Mouse (Mus musculus): ENCODE data around the gene Akr1cl. TPM values are rescaled to one million over a fixed set of nuclear protein-coding genes. Genes with fewer than 3 reads are reported as not detected.

Akr1cl gene
- polyA plus RNA-seq, 1 experiment = not detected

GRCm38 (mm10) chr1:65010153-65010552 lies 22.4 kb downstream of the Akr1cl start:
- Histone ChIP-seq H3K4me1 (ENCODE audit: control insufficient read depth, insufficient read depth, low read length) (no peaks in the 10 kb centered on the region), H3K4me3 (ENCODE audit: insufficient read depth, low read length) (no peak overlapping the region), H3K27ac (ENCODE audit: insufficient read depth, low read length) (no peak overlapping the region)
- TF ChIP-seq CTCF (IDR thresholded peaks at IDR 0.05; ENCODE audit: extremely low read depth, insufficient read depth, low read length) (peak; percentile 99), POLR2A (IDR thresholded peaks at IDR 0.05; ENCODE audit: extremely low read depth, insufficient read depth, low read length) (no peak)

- Histone ChIP-seq H3K27ac (ENCODE audit: insufficient read depth, low read length) (no peak overlapping the region), H3K4me1 (ENCODE audit: control insufficient read depth, insufficient read depth, low read length) (no peaks in the 10 kb centered on the region; the same call in 1 of the 2 replicates), H3K4me3 (ENCODE audit: insufficient read depth, low read length) (no peak overlapping the region)
- TF ChIP-seq CTCF (IDR thresholded peaks at IDR 0.05; ENCODE audit: extremely low read depth, insufficient read depth, low read length) = no peak
- TF ChIP-seq POLR2A (IDR thresholded peaks at IDR 0.05; ENCODE audit: extremely low read depth, insufficient read depth, low read length) = no peak
Observed at GRCm38 (mm10) chr1:65005575-65005974, 27.0 kb downstream of the Akr1cl start.

GRCm38 (mm10) chr1:65004526-65004925 lies 28.0 kb downstream of the Akr1cl start:
- H3K27ac ChIP-seq (ENCODE audit: insufficient read depth, low read length) = no peak overlapping the region
- no peak overlapping the region for H3K4me3 ChIP-seq (ENCODE audit: insufficient read depth, low read length)
- TF ChIP-seq CTCF (IDR thresholded peaks at IDR 0.05; ENCODE audit: extremely low read depth, insufficient read depth, low read length) (no peak), POLR2A (IDR thresholded peaks at IDR 0.05; ENCODE audit: extremely low read depth, insufficient read depth, low read length) (no peak)
- no peaks in the 10 kb centered on the region; the same call in 1 of the 2 replicates for H3K4me1 ChIP-seq (ENCODE audit: control insufficient read depth, insufficient read depth, low read length)

GRCm38 (mm10) chr1:64993206-64993605 lies 39.4 kb downstream of the Akr1cl start:
- no peak overlapping the region for H3K27ac ChIP-seq (ENCODE audit: insufficient read depth, low read length)
- H3K4me1 ChIP-seq (ENCODE audit: control insufficient read depth, insufficient read depth, low read length) = no peaks in the 10 kb centered on the region
- H3K4me3 ChIP-seq (ENCODE audit: insufficient read depth, low read length) = no peak overlapping the region
- TF ChIP-seq CTCF (IDR thresholded peaks at IDR 0.05; ENCODE audit: extremely low read depth, insufficient read depth, low read length) (no peak), POLR2A (IDR thresholded peaks at IDR 0.05; ENCODE audit: extremely low read depth, insufficient read depth, low read length) (no peak)

- Histone ChIP-seq H3K4me1 (ENCODE audit: control insufficient read depth, insufficient read depth, low read length) (no peaks in the 10 kb centered on the region), H3K4me3 (ENCODE audit: insufficient read depth, low read length) (no peak overlapping the region), H3K27ac (ENCODE audit: insufficient read depth, low read length) (no peak overlapping the region)
- TF ChIP-seq POLR2A (IDR thresholded peaks at IDR 0.05; ENCODE audit: extremely low read depth, insufficient read depth, low read length) (no peak), CTCF (IDR thresholded peaks at IDR 0.05; ENCODE audit: extremely low read depth, insufficient read depth, low read length) (no peak)
Observed at GRCm38 (mm10) chr1:64988176-64988575, 44.4 kb downstream of the Akr1cl start.

- peak; percentile 78 for TF ChIP-seq CTCF (IDR thresholded peaks at IDR 0.05; ENCODE audit: extremely low read depth, insufficient read depth, low read length)
- no peak for TF ChIP-seq POLR2A (IDR thresholded peaks at IDR 0.05; ENCODE audit: extremely low read depth, insufficient read depth, low read length)
- H3K27ac ChIP-seq (ENCODE audit: insufficient read depth, low read length) = no peak overlapping the region
- no peak overlapping the region for H3K4me3 ChIP-seq (ENCODE audit: insufficient read depth, low read length)
- no peaks in the 10 kb centered on the region for H3K4me1 ChIP-seq (ENCODE audit: control insufficient read depth, insufficient read depth, low read length)
Observed at GRCm38 (mm10) chr1:64986120-64986519, 46.4 kb downstream of the Akr1cl start.

- no peak overlapping the region for H3K27ac ChIP-seq (ENCODE audit: insufficient read depth, low read length)
- TF ChIP-seq POLR2A (IDR thresholded peaks at IDR 0.05; ENCODE audit: extremely low read depth, insufficient read depth, low read length) = no peak
- TF ChIP-seq CTCF (IDR thresholded peaks at IDR 0.05; ENCODE audit: extremely low read depth, insufficient read depth, low read length) = no peak
- peaks cover 3% of the 10 kb centered on the region for H3K4me1 ChIP-seq (ENCODE audit: control insufficient read depth, insufficient read depth, low read length)
- no peak overlapping the region for H3K4me3 ChIP-seq (ENCODE audit: insufficient read depth, low read length)
Observed at GRCm38 (mm10) chr1:64983247-64983646, 49.3 kb downstream of the Akr1cl start.

- Histone ChIP-seq H3K4me1 (ENCODE audit: control insufficient read depth, insufficient read depth, low read length) (peaks cover 3% of the 10 kb centered on the region), H3K27ac (ENCODE audit: insufficient read depth, low read length) (peak overlapping the region; percentile 26; the same call in 1 of the 2 replicates), H3K4me3 (ENCODE audit: insufficient read depth, low read length) (no peak overlapping the region)
- TF ChIP-seq POLR2A (IDR thresholded peaks at IDR 0.05; ENCODE audit: extremely low read depth, insufficient read depth, low read length) (peak; percentile 50; the same call in 1 of the 2 replicates), CTCF (IDR thresholded peaks at IDR 0.05; ENCODE audit: extremely low read depth, insufficient read depth, low read length) (no peak)
Observed at GRCm38 (mm10) chr1:64978321-64978799, 54.2 kb downstream of the Akr1cl start.

- H3K4me1 ChIP-seq (ENCODE audit: control insufficient read depth, insufficient read depth, low read length) = peaks cover 3% of the 10 kb centered on the region
- no peak overlapping the region for H3K4me3 ChIP-seq (ENCODE audit: insufficient read depth, low read length)
- TF ChIP-seq POLR2A (IDR thresholded peaks at IDR 0.05; ENCODE audit: extremely low read depth, insufficient read depth, low read length) (no peak), CTCF (IDR thresholded peaks at IDR 0.05; ENCODE audit: extremely low read depth, insufficient read depth, low read length) (no peak)
Observed at GRCm38 (mm10) chr1:64975346-64975745, 57.2 kb downstream of the Akr1cl start.

GRCm38 (mm10) chr1:64970685-64971084 lies 61.9 kb downstream of the Akr1cl start:
- Histone ChIP-seq H3K4me1 (ENCODE audit: control insufficient read depth, insufficient read depth, low read length) (no peaks in the 10 kb centered on the region), H3K4me3 (ENCODE audit: insufficient read depth, low read length) (no peak overlapping the region), H3K27ac (ENCODE audit: insufficient read depth, low read length) (no peak overlapping the region)
- no peak for TF ChIP-seq POLR2A (IDR thresholded peaks at IDR 0.05; ENCODE audit: extremely low read depth, insufficient read depth, low read length)
- no peak for TF ChIP-seq CTCF (IDR thresholded peaks at IDR 0.05; ENCODE audit: extremely low read depth, insufficient read depth, low read length)

More at GRCm38 (mm10) chr1:64975346-64975745, 57.2 kb downstream of the Akr1cl start:
- no peak overlapping the region for H3K27ac ChIP-seq (ENCODE audit: insufficient read depth, low read length)

Other genes with a start within 250 kb of the Akr1cl start
- 15.2 and 15.4 TPM in 2 replicates for gene Plekhm3, start 75.9 kb downstream of the Akr1cl start, polyA plus RNA-seq (2012; rRNA removed)
- gene Cryge, start 18.4 kb upstream of the Akr1cl start, polyA plus RNA-seq (2012; rRNA removed) = not detected in 2 replicates
- not detected in 2 replicates for gene Crygd, start 30.7 kb upstream of the Akr1cl start, polyA plus RNA-seq (2012; rRNA removed)
- gene Crygc, start 40.9 kb upstream of the Akr1cl start, polyA plus RNA-seq (2012; rRNA removed) = not detected in 2 replicates
- gene Crygb, start 49.5 kb upstream of the Akr1cl start, polyA plus RNA-seq (2012; rRNA removed) = not detected in 2 replicates
- gene Cryga, start 70.6 kb upstream of the Akr1cl start, polyA plus RNA-seq (2012; rRNA removed) = 1.1 and 1.3 TPM in 2 replicates
- 0.83 and 1.7 TPM in 2 replicates for gene Gm28845, start 86.8 kb upstream of the Akr1cl start, polyA plus RNA-seq (2012; rRNA removed)
- gene D630023F18Rik, start 90.5 kb upstream of the Akr1cl start, polyA plus RNA-seq (2012; rRNA removed) = 4.7 and 6.8 TPM in 2 replicates
- gene Idh1, start 153.7 kb upstream of the Akr1cl start, polyA plus RNA-seq (2012; rRNA removed) = 36.7 and 37.6 TPM in 2 replicates
- gene Pikfyve, start 153.9 kb upstream of the Akr1cl start, polyA plus RNA-seq (2012; rRNA removed) = 13.2 and 13.5 TPM in 2 replicates
- 1.1 and 1.3 TPM in 2 replicates for gene Pth2r, start 249.3 kb upstream of the Akr1cl start, polyA plus RNA-seq (2012; rRNA removed)